Mouse (Mus musculus) heart, embryonic 11.5 days (tissue): ENCODE data around the gene Defb47. TPM values are rescaled to one million over a fixed set of nuclear protein-coding genes. Genes with fewer than 3 reads are reported as not detected.

Experiments used
- ATAC-seq: fragments of 200-750 bp; cut with Nextera tagmentation; replicated peaks from 2 replicates; pipeline ENCODE4 v1.8.0; 2017; ENCODE audit warnings: moderate library complexity; ENCODE audit not compliant: insufficient number of reproducible peaks, low FRiP score, low TSS enrichment
- H3K27ac ChIP-seq: fragments of 300-500 bp; sonication (generic); 2 replicates; pipeline ENCODE4 v1.5.1; 2014; ENCODE audit warnings: mild to moderate bottlenecking, low read depth, low read length
- H3K27me3 ChIP-seq: fragments of 300-500 bp; sonication (generic); 2 replicates; pipeline ENCODE4 v1.6.1; 2014; ENCODE audit warnings: mild to moderate bottlenecking, low read length, mixed read lengths; ENCODE audit not compliant: control insufficient read depth, insufficient read depth
- H3K36me3 ChIP-seq: fragments of 300-500 bp; sonication (generic); 2 replicates; pipeline ENCODE4 v1.6.1; 2014; ENCODE audit warnings: mild to moderate bottlenecking, low read length, moderate library complexity, mixed read lengths; ENCODE audit not compliant: control insufficient read depth, insufficient read depth
- H3K4me1 ChIP-seq: fragments of 300-500 bp; sonication (generic); 2 replicates; pipeline ENCODE4 v1.6.1; 2014; ENCODE audit warnings: low read length; ENCODE audit not compliant: control insufficient read depth, insufficient read depth
- H3K4me2 ChIP-seq: fragments of 300-500 bp; sonication (generic); 2 replicates; pipeline ENCODE4 v1.6.1; 2014; ENCODE audit warnings: mild to moderate bottlenecking, moderate library complexity
- H3K4me3 ChIP-seq: fragments of 300-500 bp; sonication (generic); 2 replicates; pipeline ENCODE4 v1.5.1; 2014; ENCODE audit warnings: low read depth, low read length
- H3K9ac ChIP-seq: fragments of 300-500 bp; sonication (generic); 2 replicates; pipeline ENCODE4 v1.6.1; 2014; ENCODE audit warnings: mild to moderate bottlenecking, low read depth, low read length, moderate library complexity
- H3K9me3 ChIP-seq: fragments of 300-500 bp; sonication (generic); replicated peaks from 2 replicates; pipeline ENCODE4 v1.6.1; 2016; ENCODE audit warnings: low read length; ENCODE audit not compliant: control insufficient read depth
- WGBS: fragments of 180-500 bp; shearing (Covaris S2); extraction: QIAGEN DNeasy Blood & Tissue Kit; methylation state at CpG from one replicate; pipeline ENCODE4 v1.1.7; 2014; ENCODE audit not compliant: insufficient replicate concordance; 5-methylcytosine and 5-hydroxymethylcytosine counted together
- polyA plus RNA-seq: library from polyadenylated mRNA; unstranded; fragments of >200 nt; fragmentation: Nextera tagmentation; extraction: Ambion mirVana; gene quantifications from 2 replicates; pipeline ENCODE4 v1.2.1, GENCODE M21; 2014

The Defb47 gene
- not detected in 2 replicates for polyA plus RNA-seq

GRCm38 (mm10) chr14:62997777-62998176 is at the start of gene Defb47:
Gene Defb47, plus strand, starts transcription at chr14:62998077.
- Histone ChIP-seq H3K4me2 (no peak within 1 kb of the TSS), H3K9me3 (no peaks in the 10 kb centered on the region), H3K27ac (no peak within 1 kb of the TSS), H3K4me1 (no peaks in the 10 kb centered on the region), H3K4me3 (no peak within 1 kb of the TSS), H3K36me3 (no peaks in the 10 kb centered on the region), H3K27me3 (no peaks in the 10 kb centered on the region), H3K9ac (no peak within 1 kb of the TSS)
- no peak for ATAC-seq
- WGBS = 82% methylated on average over 8 of the region's 8 CpGs

- no peaks in the 10 kb centered on the region for H3K9me3 ChIP-seq
- H3K4me3 ChIP-seq = no peak overlapping the region
- H3K27ac ChIP-seq = no peak overlapping the region
- H3K4me1 ChIP-seq = no peaks in the 10 kb centered on the region
- no peak for ATAC-seq
- H3K9ac ChIP-seq = no peak overlapping the region
- WGBS = 78% methylated on average over 9 of the region's 9 CpGs
- H3K27me3 ChIP-seq = no peaks in the 10 kb centered on the region
- H3K4me2 ChIP-seq = no peak overlapping the region
- H3K36me3 ChIP-seq = peaks cover 14% of the 10 kb centered on the region; the same call in 1 of the 2 replicates
Measured at GRCm38 (mm10) chr14:62956091-62956490, 41.8 kb upstream of the Defb47 start.

- H3K27ac ChIP-seq = no peak overlapping the region
- no peak overlapping the region for H3K4me3 ChIP-seq
- H3K9ac ChIP-seq = no peak overlapping the region
- H3K4me2 ChIP-seq = no peak overlapping the region
- no peaks in the 10 kb centered on the region for H3K27me3 ChIP-seq
- no peak for ATAC-seq
- 77% methylated on average over 4 of the region's 4 CpGs for WGBS
- H3K9me3 ChIP-seq = no peaks in the 10 kb centered on the region
- peaks cover 11% of the 10 kb centered on the region for H3K4me1 ChIP-seq
- peaks cover 2% of the 10 kb centered on the region; the same call in 1 of the 2 replicates for H3K36me3 ChIP-seq
Measured at GRCm38 (mm10) chr14:62963632-62964031, 34.2 kb upstream of the Defb47 start.

GRCm38 (mm10) chr14:62965342-62965741 is 32.5 kb upstream of the Defb47 start:
- Histone ChIP-seq H3K9ac (peak overlapping the region; percentile 52; the same call in 1 of the 2 replicates), H3K27me3 (no peaks in the 10 kb centered on the region), H3K27ac (0 out of 2 replicates have a peak overlapping the region, but pooled peaks have one; percentile 29), H3K9me3 (no peaks in the 10 kb centered on the region), H3K36me3 (no peaks in the 10 kb centered on the region; the same call in 1 of the 2 replicates), H3K4me2 (peak overlapping the region; percentile 67), H3K4me1 (peaks cover 11% of the 10 kb centered on the region), H3K4me3 (peak overlapping the region; percentile 44)
- WGBS = 78% methylated on average over 5 of the region's 5 CpGs
- ATAC-seq = no peak

- no peak for ATAC-seq
- Histone ChIP-seq H3K27me3 (no peaks in the 10 kb centered on the region), H3K4me1 (peaks cover 11% of the 10 kb centered on the region), H3K36me3 (no peaks in the 10 kb centered on the region), H3K4me3 (peak overlapping the region; percentile 44), H3K27ac (0 out of 2 replicates have a peak overlapping the region, but pooled peaks have one; percentile 29), H3K9ac (peak overlapping the region; percentile 52), H3K9me3 (no peaks in the 10 kb centered on the region), H3K4me2 (peak overlapping the region; percentile 67)
- 21% methylated on average over 15 of the region's 15 CpGs for WGBS
Measured at GRCm38 (mm10) chr14:62965811-62966520, 31.9 kb upstream of the Defb47 start.

- Histone ChIP-seq H3K27ac (no peak overlapping the region), H3K9me3 (no peaks in the 10 kb centered on the region), H3K27me3 (no peaks in the 10 kb centered on the region), H3K4me1 (no peaks in the 10 kb centered on the region), H3K9ac (no peak overlapping the region), H3K36me3 (no peaks in the 10 kb centered on the region), H3K4me3 (no peak overlapping the region), H3K4me2 (peak overlapping the region; percentile 12; the same call in 1 of the 2 replicates)
- no peak for ATAC-seq
- 11% methylated on average over 5 of the region's 5 CpGs for WGBS
Measured at GRCm38 (mm10) chr14:62975046-62975445, 22.8 kb upstream of the Defb47 start.

- ATAC-seq = no peak
Measured at GRCm38 (mm10) chr14:62979815-62980214, 18.1 kb upstream of the Defb47 start.

GRCm38 (mm10) chr14:62984410-62984809 is 13.5 kb upstream of the Defb47 start, which contains the start of gene Defb48:
Gene Defb48, minus strand, starts transcription at chr14:62984510.
- Histone ChIP-seq H3K4me1 (no peaks in the 10 kb centered on the region), H3K9ac (no peak within 1 kb of the TSS)

More at GRCm38 (mm10) chr14:62979815-62980214, 18.1 kb upstream of the Defb47 start:
- Histone ChIP-seq H3K27me3 (no peaks in the 10 kb centered on the region), H3K4me1 (no peaks in the 10 kb centered on the region), H3K27ac (no peak overlapping the region), H3K9me3 (no peaks in the 10 kb centered on the region), H3K36me3 (no peaks in the 10 kb centered on the region), H3K9ac (no peak overlapping the region), H3K4me3 (no peak overlapping the region), H3K4me2 (no peak overlapping the region)
- whole genome bisulfite sequencing = 58% methylated on average over 1 of the region's 1 CpGs

More at GRCm38 (mm10) chr14:62984410-62984809, 13.5 kb upstream of the Defb47 start, which contains the start of gene Defb48:
- Histone ChIP-seq H3K9me3 (no peaks in the 10 kb centered on the region), H3K36me3 (no peaks in the 10 kb centered on the region), H3K4me2 (no peak within 1 kb of the TSS), H3K27ac (no peak within 1 kb of the TSS), H3K27me3 (no peaks in the 10 kb centered on the region), H3K4me3 (no peak within 1 kb of the TSS)
- no peak for ATAC-seq
- WGBS = 57% methylated on average over 1 of the region's 1 CpGs
